Mouse (Mus musculus): Measurements from ENCODE around the gene Myo18b.

GRCm38 (mm10) chr5:112744571-112744970 is 151.6 kb downstream of the Myo18b start:
- TF ChIP-seq CTCF (IDR thresholded peaks at IDR 0.05; ENCODE audit: control insufficient read depth, insufficient read depth, insufficient replicate concordance, low read depth, low read length) (no peak), POLR2A (IDR thresholded peaks at IDR 0.05; ENCODE audit: control insufficient read depth, low read depth, low read length) (no peak)
